Mouse (Mus musculus) liver, embryonic 11.5 days (tissue): ENCODE data around the gene Zfp605. TPM values are rescaled to one million over a fixed set of nuclear protein-coding genes. Genes with fewer than 3 reads are reported as not detected.

ENCODE experiments used
- polyA plus RNA-seq: library from polyadenylated mRNA; unstranded; fragments of >200 nt; fragmentation: Nextera tagmentation; extraction: Ambion mirVana; gene quantifications from 2 replicates; pipeline ENCODE4 v1.2.1, GENCODE M21; 2014

The Zfp605 gene
- polyA plus RNA-seq, 1 experiment from 2014 or later: 3.4 TPM

Other genes starting within 250 kb of the Zfp605 start
- 0.30 and 0.92 TPM in 2 replicates for gene Gm15446, start 186.7 kb upstream of the Zfp605 start, polyA plus RNA-seq
- gene Zfp932, start 113.6 kb upstream of the Zfp605 start, polyA plus RNA-seq: 17.6 and 19.0 TPM in 2 replicates
- 2.7 and 7.0 TPM in 2 replicates for gene Gm17655, start 37.6 kb upstream of the Zfp605 start, polyA plus RNA-seq
- 2.0 and 3.1 TPM in 2 replicates for gene Gm35315, start 15.7 kb upstream of the Zfp605 start, polyA plus RNA-seq
- 0.71 and 1.3 TPM in 2 replicates for gene Plcxd1, start 10.1 kb upstream of the Zfp605 start, polyA plus RNA-seq
- 18.7 and 20.9 TPM in 2 replicates for gene Gtpbp6, start 1.9 kb upstream of the Zfp605 start, polyA plus RNA-seq
- 38.9 and 44.3 TPM in 2 replicates for gene Chfr, start 25.8 kb downstream of the Zfp605 start, polyA plus RNA-seq
- gene Golga3, start 66.6 kb downstream of the Zfp605 start, polyA plus RNA-seq: 19.2 and 20.4 TPM in 2 replicates
- gene Ankle2, start 120.9 kb downstream of the Zfp605 start, polyA plus RNA-seq: 30.4 and 30.5 TPM in 2 replicates
- 78.2 and 81.1 TPM in 2 replicates for gene Pgam5, start 159.8 kb downstream of the Zfp605 start, polyA plus RNA-seq
- gene Pxmp2, start 176.1 kb downstream of the Zfp605 start, polyA plus RNA-seq: 24.2 and 27.2 TPM in 2 replicates
- gene Pole, start 176.2 kb downstream of the Zfp605 start, polyA plus RNA-seq: 41.4 and 42.9 TPM in 2 replicates
- 0.14 and 0.29 TPM in 2 replicates for gene P2rx2, start 233.1 kb downstream of the Zfp605 start, polyA plus RNA-seq
- gene Lrcol1, start 234.6 kb downstream of the Zfp605 start, polyA plus RNA-seq: not detected in 2 replicates